ENCODE assay signal across 8 mouse cellular contexts in genomic region chr2:33216645-33217424, GRCm38 (mm10). TPM values are rescaled to one million over a fixed set of nuclear protein-coding genes. Genes with fewer than 3 reads are reported as not detected.
DNase-seq lines count a peak whose midpoint lies in the region; ATAC-seq lines count a peak whose summit lies in the region.

No protein-coding gene starts in this region.

- no peaks in the 10 kb centered on the region for H3K36me3 ChIP-seq in heart, embryonic 15.5 days
- peaks cover 18% of the 10 kb centered on the region for H3K36me3 ChIP-seq in limb, embryonic 12.5 days
- H3K36me3 ChIP-seq in stomach, embryonic 14.5 days (ENCODE audit: control insufficient read depth, insufficient read depth, low read length): no peaks in the 10 kb centered on the region

- peak overlapping the region; percentile 78 for H3K9ac ChIP-seq in heart, embryonic 15.5 days
- peak overlapping the region; percentile 85 for H3K9ac ChIP-seq in limb, embryonic 12.5 days (replicated peaks)
- H3K9ac ChIP-seq in stomach, embryonic 14.5 days (replicated peaks; ENCODE audit: low read depth, low read length): peak overlapping the region; percentile 71

- peak; percentile 1; the same call in 1 of the 2 replicates for ATAC-seq in heart, embryonic 15.5 days (replicated peaks; ENCODE audit: insufficient number of reproducible peaks, insufficient read depth, low FRiP score, low read depth)
- 0 out of 2 replicates have a peak, but pooled peaks have one; percentile 13 for ATAC-seq in limb, embryonic 12.5 days (ENCODE audit: insufficient number of reproducible peaks, insufficient read depth, low FRiP score, low TSS enrichment, low read depth)
- no peak for ATAC-seq in stomach, embryonic 14.5 days (ENCODE audit: insufficient number of reproducible peaks, insufficient read depth, low FRiP score, low read depth)

- H3K4me3 ChIP-seq in heart, embryonic 15.5 days: peak overlapping the region; percentile 65
- H3K4me3 ChIP-seq in limb, embryonic 12.5 days (replicated peaks): peak overlapping the region; percentile 74
- H3K4me3 ChIP-seq in stomach, embryonic 14.5 days (ENCODE audit: low read depth, low read length): peak overlapping the region; percentile 56

- peak overlapping the region; percentile 94 for H3K27ac ChIP-seq in heart, embryonic 15.5 days
- peak overlapping the region; percentile 91 for H3K27ac ChIP-seq in limb, embryonic 12.5 days
- H3K27ac ChIP-seq in stomach, embryonic 14.5 days (ENCODE audit: low read length): peak overlapping the region; percentile 91

- peaks cover 55% of the 10 kb centered on the region for H3K4me1 ChIP-seq in heart, embryonic 15.5 days (replicated peaks)
- H3K4me1 ChIP-seq in limb, embryonic 12.5 days (replicated peaks): peaks cover 57% of the 10 kb centered on the region
- H3K4me1 ChIP-seq in stomach, embryonic 14.5 days (ENCODE audit: control insufficient read depth, insufficient read depth, low read length): peaks cover 28% of the 10 kb centered on the region; the same call in 1 of the 2 replicates

- H3K9me3 ChIP-seq in heart, embryonic 15.5 days (replicated peaks): no peaks in the 10 kb centered on the region
- no peaks in the 10 kb centered on the region for H3K9me3 ChIP-seq in limb, embryonic 12.5 days
- no peaks in the 10 kb centered on the region for H3K9me3 ChIP-seq in stomach, embryonic 14.5 days (ENCODE audit: control insufficient read depth, low read depth, low read length)

- 12% methylated on average over 18 of the region's 18 CpGs for WGBS in heart, embryonic 15.5 days
- WGBS in limb, embryonic 12.5 days: 11% methylated on average over 18 of the region's 18 CpGs
- 8% methylated on average over 18 of the region's 18 CpGs for WGBS in stomach, embryonic 14.5 days

- DNase-seq in 3T3-L1 (ENCODE audit: low read depth, low spot score) (peak; percentile 64), NIH3T3 (ENCODE audit: low read depth) (peak; percentile 64)
- no peak for DNase-seq in spleen, adult 18-20 months
- DNase-seq in cerebellum, adult 11 months: no peak
- DNase-seq in adrenal gland, postnatal 36 days: no peak

- no peaks in the 10 kb centered on the region for H3K27me3 ChIP-seq in heart, embryonic 15.5 days
- H3K27me3 ChIP-seq in limb, embryonic 12.5 days: no peaks in the 10 kb centered on the region
- H3K27me3 ChIP-seq in stomach, embryonic 14.5 days (ENCODE audit: control insufficient read depth, insufficient read depth, low read length): no peaks in the 10 kb centered on the region

- peak overlapping the region; percentile 93 for H3K4me2 ChIP-seq in heart, embryonic 15.5 days
- peak overlapping the region; percentile 79 for H3K4me2 ChIP-seq in limb, embryonic 12.5 days
- H3K4me2 ChIP-seq in stomach, embryonic 14.5 days (replicated peaks; ENCODE audit: low read depth, low read length): peak overlapping the region; percentile 84

RNA-seq across cellular contexts. Expression of gene Angptl2, which starts 1.0 kb away (rescaled TPM):
- polyA plus RNA-seq in heart, embryonic 15.5 days (2015; fragmentation: Nextera tagmentation; extraction: Ambion mirVana): 59.1 and 77.0 TPM in 2 replicates
- 54.7 and 65.0 TPM in 2 replicates for polyA plus RNA-seq in limb, embryonic 12.5 days (2016; fragmentation: Nextera tagmentation; extraction: Ambion mirVana)
- polyA plus RNA-seq in stomach, embryonic 14.5 days (2014; fragmentation: Nextera tagmentation; extraction: Ambion mirVana): 39.7 and 45.2 TPM in 2 replicates
- total RNA-seq in adrenal gland, postnatal 36 days (2021): 10 to 100 TPM; 31.0 to 31.6 TPM

Comparison
In these comparisons a context has a peak if more than half of its experiments do, and no peak if none do; other contexts are left out.
1. DNase-seq: peak in 3T3-L1 (single experiment) and NIH3T3 (single experiment); none in spleen, adult 18-20 months (0 of 2), cerebellum, adult 11 months (single experiment) and adrenal gland, postnatal 36 days (0 of 2).
2. Peak in every context shown above with its lines, with median percentiles within 50 percentile points of each other: H3K27ac ChIP-seq, H3K4me2 ChIP-seq, H3K4me3 ChIP-seq and H3K9ac ChIP-seq.